Mouse (Mus musculus) heart, embryonic 15.5 days (tissue): ENCODE data around the gene Msh6. TPM values are rescaled to one million over a fixed set of nuclear protein-coding genes. Genes with fewer than 3 reads are reported as not detected.
"Not testable (repeated sequence)": the region's sequence is repeated elsewhere in the genome, so short reads cannot be mapped to it uniquely, and the experiment has no call there.

Experiments used
- ATAC-seq: fragments of 200-750 bp; cut with Nextera tagmentation; replicated peaks from 2 replicates; pipeline ENCODE4 v1.8.0; 2017; ENCODE audit warnings: low read depth, moderate TSS enrichment; ENCODE audit not compliant: insufficient number of reproducible peaks, insufficient read depth, low FRiP score
- H3K27ac ChIP-seq: fragments of 300-500 bp; sonication (generic); 2 replicates; pipeline ENCODE4 v1.5.1; 2015; ENCODE audit warnings: mild to moderate bottlenecking, inconsistent platforms
- H3K27me3 ChIP-seq: fragments of 300-500 bp; sonication (generic); 2 replicates; pipeline ENCODE4 v1.6.1; 2015; ENCODE audit warnings: inconsistent platforms
- H3K36me3 ChIP-seq: fragments of 300-500 bp; sonication (generic); 2 replicates; pipeline ENCODE4 v1.6.1; 2015; ENCODE audit warnings: mild to moderate bottlenecking, inconsistent platforms
- H3K4me1 ChIP-seq: fragments of 300-500 bp; sonication (generic); replicated peaks from 2 replicates; pipeline ENCODE4 v1.6.1; 2015; ENCODE audit warnings: inconsistent platforms
- H3K4me2 ChIP-seq: fragments of 300-500 bp; sonication (generic); 2 replicates; pipeline ENCODE4 v1.6.1; 2015; ENCODE audit warnings: inconsistent platforms, mild to moderate bottlenecking, moderate library complexity
- H3K4me3 ChIP-seq: fragments of 300-500 bp; sonication (generic); 2 replicates; pipeline ENCODE4 v1.5.1; 2015; ENCODE audit warnings: mild to moderate bottlenecking, inconsistent platforms
- H3K9ac ChIP-seq: fragments of 300-500 bp; sonication (generic); 2 replicates; pipeline ENCODE4 v1.6.1; 2015; ENCODE audit warnings: mild to moderate bottlenecking, inconsistent platforms
- H3K9me3 ChIP-seq: fragments of 300-500 bp; sonication (generic); replicated peaks from 2 replicates; pipeline ENCODE4 v1.6.1; 2016; ENCODE audit warnings: inconsistent platforms
- WGBS: fragments of 180-500 bp; shearing (Covaris S2); methylation state at CpG from one replicate; pipeline ENCODE4 v1.1.7; 2015; ENCODE audit warnings: mixed read lengths; 5-methylcytosine and 5-hydroxymethylcytosine counted together
- polyA plus RNA-seq: library from polyadenylated mRNA; unstranded; fragments of >200 nt; fragmentation: Nextera tagmentation; extraction: Ambion mirVana; gene quantifications from 2 replicates; pipeline ENCODE4 v1.2.1, GENCODE M21; 2015

Msh6 gene
- polyA plus RNA-seq, 1 experiment from 2014 or later: 21.0 TPM

DNA sequence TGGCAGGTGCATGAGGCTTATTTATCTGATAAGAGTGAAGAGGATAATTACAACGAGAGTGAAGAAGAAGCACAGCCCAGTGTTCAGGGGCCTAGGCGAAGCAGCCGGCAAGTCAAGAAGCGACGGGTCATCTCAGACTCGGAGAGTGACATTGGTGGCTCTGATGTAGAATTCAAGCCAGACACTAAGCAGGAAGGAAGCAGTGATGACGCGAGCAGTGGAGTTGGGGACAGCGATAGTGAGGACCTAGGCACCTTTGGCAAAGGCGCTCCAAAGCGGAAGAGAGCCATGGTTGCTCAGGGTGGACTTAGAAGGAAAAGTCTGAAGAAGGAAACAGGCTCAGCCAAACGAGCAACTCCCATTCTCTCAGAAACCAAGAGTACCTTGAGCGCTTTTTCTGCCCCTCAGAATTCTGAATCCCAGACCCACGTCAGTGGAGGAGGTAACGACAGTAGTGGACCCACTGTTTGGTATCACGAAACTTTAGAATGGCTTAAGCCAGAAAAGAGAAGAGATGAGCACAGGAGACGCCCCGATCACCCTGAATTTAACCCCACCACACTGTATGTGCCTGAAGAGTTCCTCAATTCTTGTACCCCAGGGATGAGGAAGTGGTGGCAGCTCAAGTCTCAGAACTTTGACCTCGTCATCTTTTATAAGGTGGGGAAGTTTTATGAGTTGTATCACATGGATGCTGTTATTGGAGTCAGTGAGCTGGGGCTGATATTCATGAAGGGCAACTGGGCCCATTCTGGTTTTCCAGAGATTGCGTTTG lies 9.8 kb downstream of the Msh6 start:
- no peak overlapping the region for H3K4me3 ChIP-seq
- no peak overlapping the region for H3K4me2 ChIP-seq
- no peak overlapping the region for H3K27ac ChIP-seq
- peaks cover 66% of the 10 kb centered on the region for H3K36me3 ChIP-seq
- no peak for ATAC-seq
- H3K9me3 ChIP-seq: no peaks in the 10 kb centered on the region
- 0 out of 2 replicates have a peak, but pooled peaks cover 8% of the 10 kb centered on the region for H3K4me1 ChIP-seq
- no peaks in the 10 kb centered on the region for H3K27me3 ChIP-seq
- 86% methylated on average over 20 of the region's 20 CpGs for WGBS
- no peak overlapping the region for H3K9ac ChIP-seq

DNA sequence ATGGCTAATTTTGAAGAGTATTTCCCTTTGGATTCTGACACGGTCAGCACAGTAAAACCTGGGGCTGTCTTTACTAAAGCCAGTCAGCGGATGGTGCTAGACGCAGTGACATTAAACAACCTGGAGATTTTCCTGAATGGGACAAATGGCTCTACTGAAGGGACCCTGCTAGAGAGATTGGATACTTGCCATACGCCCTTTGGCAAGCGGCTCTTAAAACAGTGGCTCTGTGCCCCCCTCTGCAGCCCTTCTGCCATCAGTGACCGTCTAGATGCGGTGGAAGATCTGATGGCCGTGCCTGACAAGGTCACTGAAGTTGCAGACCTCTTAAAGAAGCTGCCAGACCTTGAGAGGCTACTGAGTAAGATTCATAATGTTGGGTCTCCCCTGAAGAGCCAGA lies 11.1 kb downstream of the Msh6 start:
- H3K9ac ChIP-seq: no peak overlapping the region
- H3K9me3 ChIP-seq: no peaks in the 10 kb centered on the region
- no peak for ATAC-seq
- no peaks in the 10 kb centered on the region for H3K27me3 ChIP-seq
- H3K4me1 ChIP-seq: 0 out of 2 replicates have a peak, but pooled peaks cover 8% of the 10 kb centered on the region
- no peak overlapping the region for H3K4me2 ChIP-seq
- H3K4me3 ChIP-seq: no peak overlapping the region
- 78% methylated on average over 8 of the region's 8 CpGs for WGBS
- H3K27ac ChIP-seq: no peak overlapping the region
- H3K36me3 ChIP-seq: peaks cover 69% of the 10 kb centered on the region

DNA sequence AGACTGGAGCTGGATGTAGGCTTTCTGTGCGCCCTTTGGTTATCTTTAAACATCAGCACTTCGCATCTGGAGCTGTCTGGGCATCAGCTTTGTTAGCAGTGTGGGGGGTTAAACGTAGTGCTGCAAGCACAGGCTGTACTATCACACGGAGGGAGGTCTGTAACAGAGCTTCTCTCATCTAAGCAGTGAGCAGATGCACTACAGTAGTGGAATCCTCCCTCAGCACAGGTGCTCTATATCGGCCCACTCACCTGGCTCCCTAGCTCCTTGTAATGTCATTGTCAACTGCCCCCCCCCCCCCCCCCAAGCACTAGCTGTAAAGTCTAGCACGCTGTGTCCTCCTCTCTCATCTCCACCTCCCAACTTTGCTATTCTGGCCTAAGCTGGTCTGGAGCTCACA lies 12.6 kb downstream of the Msh6 start:
- WGBS: 73% methylated on average over 6 of the region's 6 CpGs

DNA sequence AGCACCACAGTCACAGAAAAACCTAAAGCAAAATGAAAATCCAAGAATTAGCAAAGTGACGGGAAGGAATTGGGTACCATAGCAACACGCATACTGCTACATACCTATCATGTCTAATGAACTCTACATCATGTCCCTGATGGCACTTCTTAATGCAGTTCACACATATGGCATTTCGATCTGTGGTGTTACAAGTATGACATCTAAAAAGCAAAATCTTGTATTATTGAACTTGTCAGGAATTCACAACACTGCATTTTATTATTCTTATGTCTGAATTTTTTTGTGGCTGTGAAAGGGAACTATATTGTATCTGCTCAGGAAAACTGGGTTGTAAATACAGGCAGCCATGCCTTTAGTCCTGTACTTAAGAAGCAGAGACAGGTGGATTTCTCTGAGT lies 17.3 kb downstream of the Msh6 start:
- H3K36me3 ChIP-seq: peaks cover 82% of the 10 kb centered on the region
- H3K4me1 ChIP-seq: 0 out of 2 replicates have a peak, but pooled peaks cover 3% of the 10 kb centered on the region
- 91% methylated on average over 3 of the region's 3 CpGs for WGBS
- H3K27me3 ChIP-seq: no peaks in the 10 kb centered on the region
- H3K9me3 ChIP-seq: no peaks in the 10 kb centered on the region
- no peak overlapping the region for H3K9ac ChIP-seq
- no peak overlapping the region for H3K4me2 ChIP-seq
- H3K27ac ChIP-seq: no peak overlapping the region
- no peak for ATAC-seq
- H3K4me3 ChIP-seq: no peak overlapping the region

More for the DNA sequence above, 12.6 kb downstream of the Msh6 start:
- no peaks in the 10 kb centered on the region for H3K27me3 ChIP-seq
- H3K9ac ChIP-seq: no peak overlapping the region
- 0 out of 2 replicates have a peak, but pooled peaks cover 8% of the 10 kb centered on the region for H3K4me1 ChIP-seq
- H3K4me3 ChIP-seq: no peak overlapping the region
- no peak overlapping the region for H3K27ac ChIP-seq
- H3K4me2 ChIP-seq: no peak overlapping the region
- H3K36me3 ChIP-seq: peaks cover 81% of the 10 kb centered on the region
- ATAC-seq: no peak
- no peaks in the 10 kb centered on the region for H3K9me3 ChIP-seq

DNA sequence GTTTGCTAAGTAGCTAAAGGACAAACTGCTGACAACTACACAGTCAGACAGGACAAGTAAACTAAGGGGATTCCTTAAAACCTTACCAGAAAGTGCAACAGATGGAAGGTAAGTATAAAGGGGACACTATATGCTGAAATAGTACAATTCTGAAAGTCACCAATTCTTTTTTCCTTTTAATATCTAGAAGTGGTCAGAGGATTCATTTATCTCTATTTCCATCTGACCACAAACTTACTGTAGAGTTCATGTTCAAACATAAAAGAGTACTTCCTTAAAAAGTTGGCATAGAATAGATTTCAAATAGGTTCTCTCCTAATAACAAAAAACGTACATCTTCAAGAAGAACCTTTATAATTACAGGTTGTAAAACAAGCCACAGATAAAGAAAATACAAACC lies 18.5 kb downstream of the Msh6 start:
- H3K4me1 ChIP-seq: no peaks in the 10 kb centered on the region
- no peak overlapping the region for H3K9ac ChIP-seq
- no peak overlapping the region for H3K4me2 ChIP-seq
- peaks cover 80% of the 10 kb centered on the region for H3K36me3 ChIP-seq
- H3K9me3 ChIP-seq: no peaks in the 10 kb centered on the region
- no peak for ATAC-seq
- H3K27me3 ChIP-seq: no peaks in the 10 kb centered on the region
- H3K4me3 ChIP-seq: no peak overlapping the region
- WGBS: 85% methylated on average over 1 of the region's 1 CpGs
- H3K27ac ChIP-seq: no peak overlapping the region

- peaks cover 75% of the 10 kb centered on the region for H3K36me3 ChIP-seq
- no peaks in the 10 kb centered on the region for H3K4me1 ChIP-seq
- H3K4me3 ChIP-seq: no peak overlapping the region
- WGBS: 81% methylated on average over 4 of the region's 4 CpGs
- no peak overlapping the region for H3K4me2 ChIP-seq
- H3K9me3 ChIP-seq: no peaks in the 10 kb centered on the region
- no peak for ATAC-seq
- H3K27me3 ChIP-seq: no peaks in the 10 kb centered on the region
- H3K9ac ChIP-seq: no peak overlapping the region
- H3K27ac ChIP-seq: no peak overlapping the region
These were observed 22.9 kb downstream of the Msh6 start for GRCm38 (mm10) chr17:87997808-87998207.

- no peak overlapping the region for H3K4me2 ChIP-seq
- no peaks in the 10 kb centered on the region for H3K4me1 ChIP-seq
- no peak overlapping the region for H3K27ac ChIP-seq
- no peak for ATAC-seq
- WGBS: 79% methylated on average over 1 of the region's 1 CpGs
- no peak overlapping the region for H3K4me3 ChIP-seq
- no peaks in the 10 kb centered on the region for H3K9me3 ChIP-seq
- no peak overlapping the region for H3K9ac ChIP-seq
- no peaks in the 10 kb centered on the region for H3K27me3 ChIP-seq
- peaks cover 64% of the 10 kb centered on the region for H3K36me3 ChIP-seq
These were observed 30.0 kb downstream of the Msh6 start for GRCm38 (mm10) chr17:88004892-88005291.

DNA sequence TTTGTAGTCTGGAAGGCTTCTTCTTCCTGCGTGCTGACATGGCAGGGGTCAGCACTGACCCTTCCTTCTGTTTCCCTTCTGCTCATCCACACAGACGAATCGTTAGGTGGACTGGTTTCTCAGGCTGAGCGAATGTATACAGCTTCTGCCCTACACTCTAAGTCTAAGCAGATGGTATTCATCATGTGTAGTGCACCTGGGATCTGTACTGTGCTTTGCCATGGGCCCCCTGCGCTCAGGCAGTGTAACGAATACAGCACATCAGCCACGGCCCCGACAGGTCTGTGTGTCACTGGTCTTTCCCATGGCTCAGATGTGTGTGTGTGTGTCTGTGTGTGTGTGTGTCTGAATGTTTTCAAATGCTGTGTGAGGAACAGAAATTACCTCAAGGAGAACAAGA lies 32.1 kb downstream of the Msh6 start:
- no peak overlapping the region for H3K9ac ChIP-seq
- ATAC-seq: no peak
- no peak overlapping the region for H3K4me2 ChIP-seq
- H3K27ac ChIP-seq: no peak overlapping the region
- no peak overlapping the region for H3K4me3 ChIP-seq
- WGBS: 83% methylated on average over 8 of the region's 8 CpGs
- H3K9me3 ChIP-seq: no peaks in the 10 kb centered on the region
- no peaks in the 10 kb centered on the region for H3K27me3 ChIP-seq
- no peaks in the 10 kb centered on the region for H3K4me1 ChIP-seq
- H3K36me3 ChIP-seq: peaks cover 70% of the 10 kb centered on the region

DNA sequence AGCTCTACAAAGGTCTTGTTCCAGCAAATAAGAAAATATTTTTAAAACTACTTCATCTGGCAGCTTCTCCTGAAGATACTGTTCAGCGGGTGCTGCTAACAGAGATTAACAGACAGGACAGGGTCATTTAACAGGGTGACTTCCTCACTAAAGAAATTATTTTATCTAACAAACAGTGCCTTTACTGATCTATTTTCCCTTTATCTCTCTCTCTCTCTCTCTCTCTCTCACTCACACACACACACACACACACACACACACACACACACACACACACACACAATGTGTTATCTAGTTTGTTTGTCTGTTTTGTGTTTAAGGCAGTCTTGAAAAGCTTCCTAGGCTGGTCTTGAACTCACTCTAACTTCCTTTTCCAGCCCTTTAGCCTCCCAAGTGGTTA lies 39.6 kb downstream of the Msh6 start:
- Histone ChIP-seq H3K4me2 (no peak overlapping the region), H3K9ac (no peak overlapping the region), H3K4me1 (no peaks in the 10 kb centered on the region; the same call in 1 of the 2 replicates), H3K27ac (no peak overlapping the region), H3K4me3 (no peak overlapping the region), H3K36me3 (peaks cover 54% of the 10 kb centered on the region), H3K27me3 (no peaks in the 10 kb centered on the region), H3K9me3 (no peaks in the 10 kb centered on the region)
- 93% methylated on average over 1 of the region's 1 CpGs for WGBS
- no peak for ATAC-seq

DNA sequence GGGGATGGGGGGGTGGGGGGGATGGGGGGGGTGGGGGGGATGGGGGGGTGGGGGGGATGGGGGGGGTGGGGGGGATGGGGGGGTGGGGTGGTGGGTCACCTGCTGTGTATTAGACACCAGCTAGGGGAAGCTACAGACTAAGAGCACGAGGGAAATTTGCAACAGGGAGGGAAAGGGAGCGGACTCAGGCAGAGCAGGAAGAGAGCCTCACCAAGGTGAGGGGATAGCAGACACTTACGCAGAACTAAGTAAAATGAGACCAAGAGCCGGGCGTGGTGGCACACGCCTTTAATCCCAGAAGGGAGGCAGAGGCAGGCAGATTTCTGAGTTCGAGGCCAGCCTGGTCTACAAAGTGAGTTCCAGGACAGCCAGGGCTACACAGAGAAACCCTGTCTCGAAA lies 41.2 kb downstream of the Msh6 start:
- not testable (repeated sequence) for H3K4me1 ChIP-seq, ATAC-seq, H3K4me2 ChIP-seq, H3K9me3 ChIP-seq, H3K27me3 ChIP-seq, H3K4me3 ChIP-seq, H3K9ac ChIP-seq, H3K27ac ChIP-seq
- peaks cover 41% of the 10 kb centered on the region for H3K36me3 ChIP-seq
- WGBS: 87% methylated on average over 8 of the region's 8 CpGs

GRCm38 (mm10) chr17:88023924-88024323 lies 49.1 kb downstream of the Msh6 start:
- no peaks in the 10 kb centered on the region for H3K36me3 ChIP-seq
- H3K4me2 ChIP-seq: no peak overlapping the region
- H3K27me3 ChIP-seq: no peaks in the 10 kb centered on the region
- WGBS: 86% methylated on average over 1 of the region's 1 CpGs
- H3K4me1 ChIP-seq: 0 out of 2 replicates have a peak, but pooled peaks cover 4% of the 10 kb centered on the region
- no peak overlapping the region for H3K27ac ChIP-seq
- H3K4me3 ChIP-seq: no peak overlapping the region
- H3K9me3 ChIP-seq: no peaks in the 10 kb centered on the region
- no peak overlapping the region for H3K9ac ChIP-seq
- no peak for ATAC-seq

GRCm38 (mm10) chr17:88025227-88025626 lies 50.4 kb downstream of the Msh6 start:
- ATAC-seq: no peak

More at GRCm38 (mm10) chr17:88025227-88025626, 50.4 kb downstream of the Msh6 start:
- 39% methylated on average over 4 of the region's 4 CpGs for WGBS
- Histone ChIP-seq H3K36me3 (no peaks in the 10 kb centered on the region), H3K4me1 (peaks cover 8% of the 10 kb centered on the region; the same call in 1 of the 2 replicates), H3K27me3 (no peaks in the 10 kb centered on the region), H3K4me3 (no peak overlapping the region), H3K9ac (no peak overlapping the region), H3K4me2 (no peak overlapping the region), H3K27ac (no peak overlapping the region), H3K9me3 (no peaks in the 10 kb centered on the region)
